In genomic region chr13:11563224-11564024, GRCm38 (mm10) we compare ENCODE assay signal across 8 mouse cellular contexts.
A peak's percentile ranks its signal among the peaks of the same experiment; 100 is the strongest.
DNase-seq lines count a peak whose midpoint lies in the region; ATAC-seq and TF ChIP-seq lines count a peak whose summit lies in the region.

No protein-coding gene starts in this region.

- ATAC-seq in liver, postnatal 0 days: no peak

- no peaks in the 10 kb centered on the region for H3K36me3 ChIP-seq in liver, postnatal 0 days (replicated peaks; ENCODE audit: insufficient read depth, low read length)

- H3K9me3 ChIP-seq in liver, postnatal 0 days (ENCODE audit: low read length): no peaks in the 10 kb centered on the region

- H3K9ac ChIP-seq in liver, postnatal 0 days (replicated peaks): no peak overlapping the region

- WGBS in liver, postnatal 0 days (ENCODE audit: insufficient replicate concordance): 55% methylated on average over 1 of the region's 1 CpGs

- TF ChIP-seq EP300 in liver, postnatal 0 days (IDR thresholded peaks at IDR 0.05; ENCODE audit: low read depth): no peak

- no peaks in the 10 kb centered on the region for H3K27me3 ChIP-seq in liver, postnatal 0 days (ENCODE audit: insufficient read depth, low read length)

- intact Hi-C loops in heart, postnatal 36 days (cut with DNase I): loop anchor here (5.0 kb wide), 1 partner anchor 621 kb away; no protein-coding TSS in a partner anchor

- H3K4me1 ChIP-seq in liver, postnatal 0 days (ENCODE audit: insufficient read depth): no peaks in the 10 kb centered on the region

- TF ChIP-seq CTCF in liver, postnatal 0 days (IDR thresholded peaks at IDR 0.05; ENCODE audit: low read depth): peak; percentile 58

- DNase-seq in thymus, postnatal 4 days: peak; percentile 44
- no peak for DNase-seq in thymus, postnatal 0 days (ENCODE audit: low spot score)
- peak; percentile 38 for DNase-seq in embryo, embryonic 11.5 days (ENCODE audit: low read depth, low spot score)
- DNase-seq in heart, postnatal 36 days: peak; percentile 41 to 69
- peak; percentile 62 to 82 for DNase-seq in layer of hippocampus, adult 18-20 months (ENCODE audit: low spot score in 2 of 2)
- DNase-seq in liver, postnatal 0 days: peak; percentile 26
- DNase-seq in ovary, postnatal 36 days (ENCODE audit: low spot score): peak; percentile 47
- no peak for DNase-seq in natural killer cell, adult 2 months (ENCODE audit: low spot score in 2 of 2)

- H3K27ac ChIP-seq in liver, postnatal 0 days (ENCODE audit: low read depth): no peak overlapping the region

- no peak overlapping the region for H3K4me3 ChIP-seq in liver, postnatal 0 days (ENCODE audit: low read depth, low read length)

- H3K4me2 ChIP-seq in liver, postnatal 0 days (ENCODE audit: low read depth, low read length): no peak overlapping the region

Comparison
In these comparisons a context has a peak if more than half of its experiments do, and no peak if none do; other contexts are left out.
1. DNase-seq: peak in thymus, postnatal 4 days (single experiment), embryo, embryonic 11.5 days (single experiment), heart, postnatal 36 days (2 of 2), layer of hippocampus, adult 18-20 months (2 of 2), liver, postnatal 0 days (single experiment) and ovary, postnatal 36 days (single experiment); none in thymus, postnatal 0 days (single experiment) and natural killer cell, adult 2 months (0 of 2).